Mouse (Mus musculus) left cerebral cortex, adult 8-10 months (tissue): ENCODE results near the gene Zfp987. TPM values are rescaled to one million over a fixed set of nuclear protein-coding genes. Genes with fewer than 3 reads are reported as not detected.
"Not testable (repeated sequence)": the region's sequence is repeated elsewhere in the genome, so short reads cannot be mapped to it uniquely, and the experiment has no call there.

Source experiments
- DNase-seq, 2 experiments: peaks; one replicate each; pipeline ENCODE4 v3.0.0; 2022; ENCODE audit warnings: low spot score in 2 of 2
- total RNA-seq, 4 experiments: library from RNA; stranded (reverse); gene quantifications; 2 replicates each; pipeline ENCODE4 v1.2.4; 2022

Zfp987 gene
- total RNA-seq, 4 experiments from 2014 or later = not detected

GRCm38 (mm10) chr4:146173378-146174226 is 76.5 kb downstream of the Zfp987 start:
- not testable (repeated sequence) for DNase-seq

Other genes starting within 250 kb of the Zfp987 start
- under 1 TPM in 1 of 4 experiments, not detected in 3; 0.58 TPM for gene Zfp986, start 228.5 kb upstream of the Zfp987 start, total RNA-seq
- under 1 TPM in 1 of 4 experiments, not detected in 3; 0.16 TPM for gene Zfp600, start 59.5 kb downstream of the Zfp987 start, total RNA-seq